Mouse (Mus musculus) retina, postnatal 1 day (tissue): ENCODE measurements at regions not wholly inside any gene's neighbourhood (a gene's known extent, or its start where the extent isn't known, plus 50 kb on each side); places are given as distances from the start of the nearest gene placed in this dataset.

ENCODE experiments used
- DNase-seq: peaks from one replicate; pipeline ENCODE4 v3.0.0-alpha.2; 2012

DNA sequence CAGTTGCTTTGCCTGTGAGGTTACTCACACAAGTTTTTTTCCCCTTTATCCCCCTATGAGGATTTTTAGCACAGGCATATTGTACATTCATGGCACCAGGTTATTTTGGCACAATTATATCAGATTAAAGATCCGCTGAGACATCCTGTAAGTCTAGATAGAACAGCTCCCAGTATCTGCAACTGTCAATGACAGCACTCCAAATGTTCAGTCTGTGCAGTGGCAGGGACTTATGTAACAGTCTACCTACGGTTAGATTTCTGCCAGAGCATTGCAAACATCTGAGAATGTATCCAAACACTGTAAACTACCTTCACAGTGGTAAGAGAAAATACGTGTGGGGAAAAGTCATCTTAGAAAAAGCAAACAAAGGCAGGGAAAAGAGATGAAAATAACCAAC lies 163.5 kb upstream of the Kcnh7 start:
- DNase-seq: no peak

DNA sequence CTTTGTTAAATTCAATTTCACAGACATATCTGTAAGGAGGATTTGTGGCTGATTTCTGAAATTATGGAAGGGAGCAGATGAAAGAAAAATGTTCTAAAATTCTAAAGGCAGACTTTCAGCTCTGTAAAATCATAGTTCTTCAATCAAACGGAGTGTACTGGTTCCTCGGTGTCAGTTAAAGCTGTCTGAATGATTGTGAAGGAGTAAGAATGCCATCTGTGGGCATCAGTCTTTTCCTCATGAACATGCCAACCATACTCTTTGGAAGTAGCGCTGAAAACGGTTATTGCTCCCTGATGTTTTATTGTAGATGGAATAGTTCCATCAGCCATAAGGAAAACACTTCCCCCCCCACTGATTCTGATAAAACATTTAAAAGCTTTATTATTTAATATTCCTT lies 142.7 kb upstream of the Kcnh7 start:
- DNase-seq: no peak

DNA sequence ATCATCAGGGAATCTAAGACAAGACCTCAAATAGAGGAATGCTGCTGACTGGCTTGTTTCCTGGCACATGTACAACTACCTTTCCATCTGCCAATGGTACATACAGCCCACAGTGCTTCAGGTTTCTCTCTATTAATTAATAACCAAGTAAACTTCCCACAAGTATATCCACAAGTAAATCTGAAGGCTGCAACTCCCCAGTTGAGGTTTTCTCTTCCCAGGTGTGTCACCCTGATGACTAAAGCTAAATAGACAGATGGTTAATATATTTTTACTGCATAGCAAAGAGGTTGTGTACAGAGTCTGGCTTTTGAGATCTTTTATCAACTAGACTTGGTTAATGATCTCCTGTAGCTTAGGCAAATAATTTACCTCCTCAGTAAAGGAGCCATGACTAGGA lies 96.8 kb upstream of the Kcnh7 start:
- no peak for DNase-seq

DNA sequence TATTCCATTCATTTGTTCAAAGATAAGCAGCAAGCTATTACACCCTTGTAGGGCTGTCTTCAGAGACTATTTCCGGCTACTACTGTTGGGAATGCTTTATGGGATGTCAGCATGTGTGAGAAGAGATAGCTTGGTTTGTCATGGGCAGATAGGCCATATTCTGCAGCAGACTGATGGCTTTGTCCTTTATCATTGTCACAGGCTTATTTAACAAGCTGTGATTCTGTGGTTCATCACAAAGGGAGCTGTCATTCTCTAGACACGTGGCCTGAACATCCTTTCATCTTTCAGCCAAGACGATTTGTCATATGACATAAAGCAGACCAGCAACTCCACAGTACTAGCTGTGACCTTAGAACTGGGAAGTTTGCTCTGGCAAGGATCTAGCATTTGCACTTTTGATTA lies 89.7 kb upstream of the Kcnh7 start:
- DNase-seq: peak; percentile 30

DNA sequence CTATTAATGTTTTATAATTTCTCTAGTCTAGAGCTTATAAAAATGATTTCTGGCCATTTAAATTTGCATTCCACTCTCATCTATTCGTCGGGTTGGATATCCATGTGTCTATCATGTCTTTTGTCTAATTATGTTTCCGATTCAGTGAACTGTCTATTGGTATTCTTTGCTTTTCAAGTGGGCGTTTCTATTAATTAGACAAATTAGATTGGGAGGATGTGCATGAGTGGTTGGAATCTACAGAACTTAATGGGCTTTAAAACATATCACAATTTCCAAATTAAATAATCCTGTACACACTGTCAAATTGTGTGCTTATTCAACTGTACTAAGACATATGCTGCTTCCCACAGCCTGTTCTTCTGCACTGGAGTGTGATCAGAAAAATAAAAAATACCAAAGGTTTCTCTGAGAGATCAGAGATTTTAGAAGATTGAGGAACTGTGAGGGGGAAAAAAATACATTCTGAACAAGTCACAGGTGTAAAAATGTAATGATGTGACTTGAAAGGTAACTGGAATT lies 62.1 kb upstream of the Kcnh7 start:
- DNase-seq: peak; percentile 82

DNA sequence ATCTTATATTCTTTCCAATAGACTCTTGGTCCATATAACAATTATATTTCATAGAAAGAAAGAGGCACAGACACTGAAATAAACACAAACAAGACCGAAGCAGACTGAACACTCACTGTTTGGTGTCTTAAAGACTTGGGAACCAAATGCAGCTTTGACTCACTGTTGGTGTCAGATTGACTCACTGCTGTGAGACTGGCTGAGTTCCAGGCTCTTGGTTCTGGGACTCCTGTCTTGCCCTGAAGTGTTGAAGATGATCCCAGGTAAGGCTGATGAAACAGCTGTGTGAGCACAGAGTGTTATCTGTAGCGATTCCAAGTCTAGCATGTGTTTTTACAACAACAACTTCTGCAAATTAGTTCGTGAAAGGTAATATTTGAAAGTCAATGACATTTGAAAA lies 55.2 kb upstream of the Kcnh7 start:
- DNase-seq: no peak
